Mouse (Mus musculus): ENCODE data around the gene Rhox2c.
"Not testable (repeated sequence)": the region's sequence is repeated elsewhere in the genome, so short reads cannot be mapped to it uniquely, and the experiment has no call there.

The Rhox2c gene

GRCm38 (mm10) chrX:37453380-37453779, at the start of gene Rhox2c:
Gene Rhox2c (plus strand): TSS chrX:37453680.
- not testable (repeated sequence) for DNase-seq (ENCODE audit: low read depth, low spot score)

GRCm38 (mm10) chrX:37411767-37412166, 41.7 kb upstream of the Rhox2c start, which contains the start of gene Rhox2b:
Gene Rhox2b (plus strand): TSS chrX:37412067.
- DNase-seq (ENCODE audit: low read depth, low spot score), result not testable (repeated sequence)

- DNase-seq (ENCODE audit: low read depth, low spot score), result not testable (repeated sequence)
Measured at GRCm38 (mm10) chrX:37432194-37432593, 21.3 kb upstream of the Rhox2c start, which contains the start of gene Rhox4b. Gene Rhox4b (plus strand): TSS chrX:37432494.

- DNase-seq (ENCODE audit: low read depth, low spot score), result not testable (repeated sequence)
Measured at GRCm38 (mm10) chrX:37458285-37458684, 4.8 kb downstream of the Rhox2c start, which contains the start of gene Rhox3c. Gene Rhox3c (plus strand): TSS chrX:37458585.

GRCm38 (mm10) chrX:37480037-37480436, 26.6 kb downstream of the Rhox2c start, which contains the start of gene Rhox4c:
Gene Rhox4c (plus strand): TSS chrX:37480337.
- DNase-seq (ENCODE audit: low read depth, low spot score), result not testable (repeated sequence)

DNA sequence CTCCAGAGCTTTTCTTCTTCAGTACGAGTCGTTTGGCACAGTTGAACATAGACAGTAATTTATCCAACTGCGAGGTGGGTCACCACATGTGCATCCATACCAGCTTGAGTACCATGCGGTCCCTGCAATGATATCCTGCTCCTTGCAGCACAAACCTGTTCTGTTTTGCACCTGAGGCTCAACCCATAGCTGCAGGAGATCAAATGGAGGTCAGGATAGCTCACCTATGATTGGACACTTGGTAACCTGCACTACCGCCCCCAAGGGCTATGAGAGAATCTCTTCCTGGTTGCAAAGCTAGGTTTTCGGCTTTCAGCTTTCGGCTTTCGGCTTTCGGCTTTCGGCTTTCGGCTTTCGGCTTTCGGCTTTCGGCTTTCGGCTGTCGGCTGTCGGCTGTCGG, 60.6 kb downstream of the Rhox2c start, which contains the start of gene Rhox4d:
Gene Rhox4d, plus strand, starts transcription at position 301 of the 400 bp plus-strand sequence.
- DNase-seq (ENCODE audit: low read depth, low spot score), result not testable (repeated sequence)

All from c-Kit-negative CD71-positive TER-119-positive erythroid progenitor cells, embryonic 14.5 days (primary cell).